Mouse (Mus musculus): ENCODE results near the gene Cdyl. TPM values are rescaled to one million over a fixed set of nuclear protein-coding genes. Genes with fewer than 3 reads are reported as not detected.
A peak's percentile ranks its signal among the peaks of the same experiment; 100 is the strongest.

Cdyl gene
- total RNA-seq, 2 experiments from 2014 or later: 8.8 to 17.6 TPM

GRCm38 (mm10) chr13:35760372-35760771 lies 100.7 kb downstream of the Cdyl start:
- no peak for DNase-seq

GRCm38 (mm10) chr13:35764559-35764958 lies 104.9 kb downstream of the Cdyl start:
- DNase-seq: no peak

- no peak for DNase-seq
These were observed 106.2 kb downstream of the Cdyl start for GRCm38 (mm10) chr13:35765817-35766216.

GRCm38 (mm10) chr13:35769673-35770072 lies 110.0 kb downstream of the Cdyl start:
- DNase-seq: no peak

- DNase-seq: no peak
These were observed 110.8 kb downstream of the Cdyl start for GRCm38 (mm10) chr13:35770421-35770820.

DNA sequence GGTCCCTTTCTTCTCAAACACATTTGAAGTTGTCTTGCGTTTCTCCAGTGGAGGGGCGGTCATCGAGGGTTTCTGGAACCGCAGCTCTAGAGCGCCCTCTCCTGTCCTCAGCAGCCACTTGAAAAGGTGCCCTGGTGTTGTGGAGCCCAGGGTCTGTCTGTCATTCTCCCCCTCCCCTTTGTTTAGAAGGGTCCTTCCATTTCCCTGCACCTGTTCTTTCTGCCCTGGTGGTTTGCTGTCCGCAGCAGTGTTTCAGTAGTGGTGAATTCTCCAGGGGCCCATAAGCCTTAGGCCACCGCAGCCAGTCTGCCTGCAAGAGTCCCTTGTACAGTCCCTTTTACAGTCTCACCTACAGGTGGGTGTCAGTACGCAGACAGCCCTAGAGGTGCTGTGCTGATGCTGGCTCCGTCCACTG lies 112.3 kb downstream of the Cdyl start:
- peak; percentile 51 for DNase-seq

DNA sequence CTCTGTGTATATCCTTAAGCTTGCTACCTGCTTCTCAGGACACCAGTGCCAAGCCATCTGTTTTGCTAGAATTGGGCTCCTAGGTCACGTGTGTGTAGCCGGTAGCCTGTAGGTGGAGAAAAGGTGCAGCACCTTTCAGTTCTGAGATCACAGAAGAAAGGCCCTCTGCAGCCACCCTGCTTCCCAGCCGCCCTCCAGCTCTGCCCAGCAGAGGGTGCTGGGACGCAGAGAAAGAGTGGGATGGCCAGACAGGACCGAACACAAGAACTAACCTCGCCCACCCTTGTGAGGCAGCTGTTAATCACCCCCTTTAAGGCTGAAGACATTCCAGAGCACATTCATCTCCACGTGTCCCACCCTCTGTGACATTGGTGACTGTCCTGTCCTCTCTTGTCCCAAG lies 114.1 kb downstream of the Cdyl start:
- DNase-seq: peak; percentile 29

DNA sequence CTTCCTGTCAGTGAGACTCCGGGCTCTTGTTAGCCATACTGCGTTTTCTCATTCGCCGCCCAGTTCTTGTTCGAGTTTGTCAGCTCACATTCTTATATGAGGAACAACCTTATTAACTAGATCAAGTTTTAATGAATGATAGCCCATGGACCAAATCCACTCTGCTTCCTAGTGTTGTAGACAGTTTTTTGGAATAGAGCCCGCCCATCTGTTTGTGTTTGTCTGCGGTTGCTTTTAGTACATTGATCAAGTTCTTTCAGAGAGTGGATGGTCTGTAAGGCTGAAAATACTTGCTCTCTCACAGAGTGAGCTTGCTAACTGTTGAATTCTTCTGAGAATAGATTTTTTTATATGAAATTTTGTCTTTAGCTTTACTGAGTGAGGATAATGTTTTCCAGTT lies 116.5 kb downstream of the Cdyl start:
- DNase-seq: no peak

GRCm38 (mm10) chr13:35780714-35781113 lies 121.1 kb downstream of the Cdyl start:
- DNase-seq: no peak

DNA sequence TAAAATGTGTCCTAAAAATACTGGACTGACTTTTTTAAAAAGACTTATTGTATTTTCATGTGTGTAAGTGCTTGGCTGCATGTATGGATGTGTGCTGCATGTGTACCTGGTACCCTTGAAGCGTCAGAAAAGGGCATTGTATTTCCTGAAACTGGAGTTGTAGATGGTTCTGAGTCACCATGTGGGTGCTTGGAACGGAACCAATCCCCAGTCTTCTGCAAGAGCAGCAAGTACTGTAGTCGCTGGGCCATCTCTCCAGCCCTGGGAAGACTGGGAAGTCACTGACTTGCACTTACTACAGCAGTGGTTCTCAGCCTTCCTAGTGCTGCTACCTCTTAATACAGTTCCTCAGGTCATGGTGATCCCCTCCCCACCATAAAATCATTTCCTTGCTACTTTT lies 122.1 kb downstream of the Cdyl start:
- no peak for DNase-seq

- DNase-seq: peak; percentile 15
These were observed 123.3 kb downstream of the Cdyl start for GRCm38 (mm10) chr13:35782949-35783348.

- DNase-seq: no peak
These were observed 123.9 kb downstream of the Cdyl start for GRCm38 (mm10) chr13:35783576-35783975.

DNA sequence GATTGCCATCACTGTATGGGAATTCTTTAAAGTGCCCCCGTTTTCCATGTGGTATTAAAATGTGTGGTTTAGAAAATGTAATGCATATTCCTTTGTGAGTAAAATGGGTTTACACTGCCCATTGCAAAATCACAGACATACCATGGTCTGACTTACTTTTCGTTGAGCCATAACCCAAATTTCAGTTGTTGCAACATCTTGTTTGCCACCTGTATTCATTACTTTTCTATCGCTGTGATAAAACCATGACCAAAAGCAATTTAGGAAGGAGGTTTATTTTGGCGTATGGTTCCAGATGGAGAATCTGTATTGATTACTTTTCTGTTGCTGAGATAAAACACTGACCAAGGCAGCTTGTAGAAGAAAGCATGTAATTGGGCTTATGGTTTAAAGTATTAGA lies 124.6 kb downstream of the Cdyl start:
- no peak for DNase-seq

DNA sequence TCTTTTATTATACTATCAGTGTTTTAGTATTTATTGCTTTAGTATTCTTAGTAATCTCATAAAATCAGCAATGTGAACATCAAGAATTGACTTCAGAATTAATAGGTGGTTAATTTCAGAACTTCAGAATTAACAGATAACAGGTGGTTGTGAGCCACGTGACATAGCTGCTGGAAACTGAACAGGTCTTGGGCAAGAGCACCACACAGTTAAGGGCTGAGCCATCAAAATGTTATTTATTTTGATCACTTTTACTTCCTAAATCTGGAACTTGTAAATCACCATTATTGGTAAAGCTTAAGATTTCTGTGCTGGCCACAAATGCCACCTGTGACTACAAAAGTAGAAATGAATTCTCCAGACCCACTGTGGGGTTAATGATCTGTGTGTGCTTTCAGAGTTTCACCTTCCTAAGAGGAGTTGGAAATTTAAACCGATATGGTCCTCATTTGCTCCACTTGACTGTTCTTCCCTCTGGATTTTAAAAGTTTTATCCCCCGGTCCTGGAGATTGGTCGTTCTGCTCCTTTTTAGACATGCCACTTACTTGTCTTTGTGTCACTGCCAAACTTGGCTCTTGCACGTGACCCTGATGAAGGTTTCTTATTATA lies 125.8 kb downstream of the Cdyl start:
- no peak for DNase-seq

GRCm38 (mm10) chr13:35786726-35787399 lies 127.2 kb downstream of the Cdyl start:
- no peak for DNase-seq

DNA sequence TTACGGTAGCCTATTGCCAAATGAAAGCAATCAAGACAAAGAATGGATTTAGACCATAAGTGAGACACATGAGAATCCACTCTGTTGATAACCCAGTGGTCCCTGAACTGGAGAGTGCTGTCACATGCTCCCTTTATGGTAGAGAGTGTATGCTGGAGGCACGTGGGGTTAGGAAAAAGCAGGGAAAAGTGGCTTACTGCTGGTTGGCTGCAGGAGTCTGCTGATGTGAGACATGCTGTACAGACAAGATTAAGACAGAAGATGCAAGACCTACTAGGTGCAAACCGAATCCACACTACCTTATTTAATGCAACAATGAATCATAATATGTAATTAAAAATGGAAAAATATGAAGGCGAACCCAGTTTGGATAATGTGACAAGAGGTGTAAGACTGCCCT lies 129.9 kb downstream of the Cdyl start:
- no peak for DNase-seq

- DNase-seq: no peak
These were observed 130.8 kb downstream of the Cdyl start for GRCm38 (mm10) chr13:35790431-35790830.

DNA sequence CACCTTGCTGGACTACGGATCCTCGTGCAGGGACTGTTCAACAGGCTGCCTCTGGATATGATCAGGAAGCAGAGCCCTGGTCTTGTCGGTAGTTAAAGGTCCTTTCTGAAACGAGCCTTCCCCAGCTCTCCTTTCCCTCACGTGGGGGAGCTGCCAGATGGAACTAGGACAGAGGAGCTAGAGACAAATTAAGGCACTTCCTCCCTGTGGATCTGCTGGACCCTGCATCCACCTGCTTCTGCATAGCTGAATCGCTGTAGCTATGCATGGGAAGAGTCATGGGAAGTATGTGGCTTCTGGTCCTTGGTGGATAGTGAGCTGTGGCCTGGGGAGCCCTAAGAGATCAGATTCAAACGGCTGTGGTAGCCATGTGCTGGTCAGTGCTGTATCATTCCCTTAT lies 134.7 kb downstream of the Cdyl start:
- DNase-seq: no peak

- no peak for DNase-seq
These were observed 135.1 kb downstream of the Cdyl start for GRCm38 (mm10) chr13:35794774-35795173.

DNA sequence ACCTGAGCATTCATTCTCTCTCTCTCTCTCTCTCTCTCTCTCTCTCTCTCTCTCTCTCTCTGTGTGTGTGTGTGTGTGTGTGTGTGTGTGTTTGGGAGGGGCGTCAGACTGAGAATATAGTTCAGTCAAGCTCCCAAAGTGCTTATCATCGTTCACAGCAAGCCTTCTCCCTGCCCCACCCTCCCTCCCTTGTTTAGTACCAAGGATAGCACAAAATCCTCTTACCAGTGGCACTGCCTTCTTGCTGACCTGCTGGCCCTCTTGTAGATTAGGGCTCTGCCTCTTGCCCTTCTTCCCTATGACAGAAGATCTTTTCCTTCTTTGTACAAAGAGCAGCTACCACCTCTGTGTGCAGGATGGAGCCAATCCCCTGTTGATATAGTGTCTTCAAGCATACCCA lies 136.3 kb downstream of the Cdyl start:
- DNase-seq: no peak

- no peak for DNase-seq
These were observed 136.7 kb downstream of the Cdyl start for GRCm38 (mm10) chr13:35796352-35796751.

DNA sequence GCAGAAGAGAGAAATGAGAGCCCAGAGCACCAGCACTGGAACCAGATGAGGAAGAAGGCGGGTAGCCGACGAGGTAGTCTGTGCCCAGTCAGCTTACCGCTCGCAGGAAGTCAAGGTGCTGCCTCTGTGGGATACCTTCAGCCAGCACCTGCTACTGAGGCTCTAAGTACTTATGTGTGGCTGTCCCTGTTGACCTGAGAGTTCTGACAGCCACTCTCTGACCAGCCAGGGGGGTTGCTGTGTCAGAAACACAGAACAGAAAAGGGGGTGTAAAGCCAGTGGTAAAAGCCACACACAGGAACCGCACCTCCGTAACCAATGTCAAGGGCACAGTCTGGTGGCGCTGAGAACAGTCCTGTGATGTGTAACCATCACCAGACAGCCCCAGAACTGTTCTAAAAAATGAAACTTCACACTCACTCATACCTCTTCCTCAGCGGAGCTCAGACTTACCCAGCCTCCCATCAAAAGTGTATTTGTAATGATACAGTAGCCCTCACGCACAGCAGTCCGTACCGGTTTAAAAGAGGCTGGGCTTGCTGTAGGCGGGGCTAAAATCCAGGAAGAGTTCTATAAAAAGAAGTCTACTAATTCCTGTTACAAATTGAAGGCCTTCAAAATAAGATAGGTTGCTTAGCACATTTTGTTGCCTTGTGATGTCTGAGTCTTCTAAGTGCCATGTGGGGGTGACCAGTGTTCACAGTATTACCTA lies 138.3 kb downstream of the Cdyl start:
- DNase-seq: no peak

GRCm38 (mm10) chr13:35798645-35799044 lies 139.0 kb downstream of the Cdyl start:
- peak; percentile 49 for DNase-seq

DNA sequence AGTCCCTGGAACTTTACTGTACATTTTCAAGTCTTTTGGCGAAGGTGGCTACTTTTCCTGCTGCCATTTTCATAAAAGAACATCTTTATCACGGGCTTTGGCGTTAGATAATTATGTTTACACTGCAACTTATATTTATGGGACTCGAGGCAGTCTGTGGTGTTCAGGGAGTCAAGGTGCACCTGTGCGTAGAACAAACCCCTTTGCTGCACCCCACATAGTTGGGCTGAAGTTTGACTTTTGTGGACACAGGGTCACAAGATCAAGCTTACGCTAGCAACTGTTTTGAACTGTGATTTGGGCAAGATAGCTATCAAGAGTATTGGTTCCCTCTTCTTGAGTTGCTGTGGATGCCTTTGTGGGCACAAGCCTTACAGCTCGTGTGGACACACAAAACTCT lies 140.6 kb downstream of the Cdyl start:
- DNase-seq: no peak
